Mouse (Mus musculus) spleen, embryonic (tissue): ENCODE results near the gene Bnip2.

Experiments used
- CTCF ChIA-PET: fragments of 350-600 bp; sonication (Branson Sonifier 250); formaldehyde crosslinking; loops from one replicate; lab custom pipeline; 2022; lab: Charles Lee

Bnip2 gene

DNA sequence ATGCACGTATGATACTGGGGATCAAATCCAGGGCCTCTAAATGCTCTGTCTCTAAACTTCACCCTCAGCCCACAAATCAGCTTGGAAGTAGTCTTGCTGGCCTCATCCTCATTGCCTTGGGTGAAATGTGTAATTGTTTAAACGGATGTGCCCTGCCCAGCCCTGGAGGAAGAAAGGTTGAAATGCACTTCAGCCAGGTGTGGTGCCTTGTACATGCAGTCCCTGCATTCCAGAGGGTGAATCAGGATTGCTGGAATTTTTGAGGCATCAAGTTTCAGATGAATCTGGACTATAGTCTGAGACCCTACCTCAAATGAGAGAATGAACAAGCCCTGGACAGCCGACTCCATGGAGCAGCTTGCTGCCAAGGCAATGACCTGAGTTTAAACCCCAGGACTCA is 58.6 kb downstream of the Bnip2 start:
- CTCF ChIA-PET: no interaction called here

DNA sequence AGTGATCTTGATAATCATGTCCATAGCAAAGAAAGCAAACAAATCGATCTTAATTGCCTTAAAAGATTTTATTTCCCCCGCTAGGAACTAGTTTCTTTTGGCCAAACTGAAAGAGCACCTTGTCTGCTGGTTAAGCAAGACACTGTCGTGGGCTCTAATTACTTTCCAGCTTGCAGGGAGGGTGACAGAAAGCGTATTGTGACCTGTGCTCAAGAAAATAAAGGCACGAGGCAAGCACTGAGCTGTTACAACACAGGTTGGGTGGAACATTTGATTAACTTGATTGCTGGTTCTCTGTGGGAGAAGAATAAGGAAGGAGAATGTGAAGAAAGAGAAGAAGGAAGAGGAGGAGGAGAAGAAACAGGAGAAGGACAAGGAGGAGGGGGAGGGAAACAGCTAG is 59.0 kb downstream of the Bnip2 start:
- CTCF ChIA-PET: no interaction called here

DNA sequence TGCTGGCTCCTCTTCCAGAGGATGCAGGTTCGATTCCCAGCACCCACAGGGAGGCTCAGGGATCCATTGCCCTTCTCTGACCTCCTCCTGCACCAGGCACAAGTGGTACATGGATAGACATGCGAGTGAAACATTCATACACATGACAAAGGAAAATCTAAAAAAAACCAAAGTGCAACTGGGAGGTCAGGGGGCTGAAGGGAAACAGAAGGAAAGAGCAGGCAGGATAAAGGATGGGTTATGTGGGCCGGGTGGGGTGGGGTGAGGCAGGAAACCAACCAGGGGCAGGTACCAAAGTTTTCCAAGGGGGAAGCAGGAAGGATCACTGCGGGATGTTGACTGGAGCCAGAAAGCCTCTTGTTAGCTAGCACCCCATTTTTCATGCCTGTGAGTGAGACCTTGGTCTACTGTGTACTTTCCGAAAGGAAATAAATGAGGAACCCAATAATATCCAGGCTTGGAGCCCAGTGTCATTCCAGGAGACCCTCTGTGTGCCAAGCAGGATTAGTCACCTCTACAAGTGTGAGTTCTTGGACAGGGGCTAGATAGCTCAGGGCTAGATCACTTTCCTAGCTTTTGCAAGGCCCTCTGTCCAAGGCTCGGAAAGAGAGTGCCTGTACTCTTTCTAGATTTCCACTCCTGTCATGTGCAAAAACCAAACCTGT is 59.6 kb downstream of the Bnip2 start:
- CTCF ChIA-PET: interaction anchor here (0.8 kb wide), 1 partner anchor 45 kb away, joined by 3 read pairs; no protein-coding TSS in a partner anchor

DNA sequence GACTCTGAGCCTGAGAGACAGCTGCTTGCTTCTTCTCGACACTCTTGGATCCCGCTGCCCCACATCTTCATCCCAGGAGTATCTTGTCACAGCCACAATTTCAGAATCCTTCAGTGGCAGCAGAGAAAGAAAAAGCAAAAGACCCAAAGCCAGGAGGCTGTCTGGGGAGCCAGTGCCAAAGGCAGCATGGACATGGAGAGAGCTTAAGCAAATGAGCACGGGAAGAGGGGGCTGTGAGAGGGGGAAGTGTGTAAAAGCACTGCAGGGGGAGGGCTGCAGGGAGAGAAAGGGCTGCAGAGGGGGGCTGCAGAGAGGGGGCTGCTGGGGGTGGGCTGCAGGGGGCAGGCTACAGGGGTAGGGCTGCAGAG is 60.1 kb downstream of the Bnip2 start:
- CTCF ChIA-PET: interaction anchor here (0.8 kb wide), 1 partner anchor 45 kb away, joined by 3 read pairs; no protein-coding TSS in a partner anchor

DNA sequence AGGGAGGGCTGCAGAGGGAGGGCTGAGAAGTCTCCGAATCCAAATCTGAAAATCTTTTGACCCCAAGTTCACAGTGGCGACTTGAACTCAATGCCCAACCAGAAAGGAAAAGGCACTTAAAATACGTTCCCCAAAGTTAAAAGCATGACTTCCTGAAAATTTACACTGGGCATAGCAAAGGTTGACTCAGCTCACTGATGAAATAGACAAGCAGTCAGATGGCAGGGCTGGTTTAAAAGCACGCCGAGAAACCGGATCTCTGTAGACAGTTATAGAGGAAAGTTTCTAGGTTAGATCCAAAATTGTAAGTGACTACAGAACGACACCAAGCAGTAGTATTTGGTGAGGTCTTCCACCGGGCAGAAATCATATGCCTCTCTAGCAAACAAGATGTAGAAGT is 60.6 kb downstream of the Bnip2 start:
- CTCF ChIA-PET: no interaction called here

DNA sequence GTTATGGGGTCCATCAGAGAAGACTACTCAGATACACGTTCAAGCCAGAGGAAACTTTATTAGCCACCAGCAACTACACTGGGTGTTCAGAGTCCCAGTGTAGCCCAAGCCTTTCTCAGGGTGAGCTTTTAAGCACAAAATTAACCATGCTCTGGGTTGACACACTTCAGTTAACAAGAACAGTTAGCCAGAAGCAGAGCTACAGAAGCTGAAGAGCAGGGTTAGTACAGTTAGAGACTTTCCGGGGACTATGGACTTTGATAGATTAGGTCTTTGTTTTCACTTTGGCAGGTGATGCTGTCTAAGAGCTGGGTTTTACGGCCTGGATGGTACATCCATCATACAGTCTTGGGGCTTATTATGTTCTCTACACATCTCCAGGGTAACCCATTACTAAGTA is 63.5 kb downstream of the Bnip2 start:
- CTCF ChIA-PET: no interaction called here

DNA sequence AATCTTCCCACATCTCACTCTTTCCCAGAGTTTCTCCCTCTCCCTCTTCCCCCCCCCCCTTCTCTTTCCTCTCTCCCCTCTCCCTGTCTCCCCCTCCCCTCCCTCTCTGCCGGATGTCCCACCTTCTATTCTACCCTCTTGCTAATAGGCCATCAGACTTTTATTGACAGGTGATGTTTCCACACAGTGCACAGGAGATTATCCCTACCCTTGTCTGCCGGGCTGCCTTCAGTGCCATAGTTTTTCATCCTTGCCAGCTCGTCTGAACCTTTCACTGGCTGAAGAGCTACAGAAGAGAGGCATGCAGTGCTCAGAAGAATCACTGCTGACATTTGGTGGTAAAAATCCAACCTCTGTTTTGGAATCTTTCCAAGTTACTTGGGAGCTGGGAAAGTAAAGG is 64.1 kb downstream of the Bnip2 start:
- CTCF ChIA-PET: no interaction called here
